Mouse (Mus musculus) ES-CJ7 (cell line): Measurements from ENCODE around the gene Defb25.

ENCODE experiments used
- DNase-seq: peaks from one replicate; pipeline ENCODE4 v3.0.0; 2011; ENCODE audit warnings: low read depth, low spot score

The Defb25 gene

DNA sequence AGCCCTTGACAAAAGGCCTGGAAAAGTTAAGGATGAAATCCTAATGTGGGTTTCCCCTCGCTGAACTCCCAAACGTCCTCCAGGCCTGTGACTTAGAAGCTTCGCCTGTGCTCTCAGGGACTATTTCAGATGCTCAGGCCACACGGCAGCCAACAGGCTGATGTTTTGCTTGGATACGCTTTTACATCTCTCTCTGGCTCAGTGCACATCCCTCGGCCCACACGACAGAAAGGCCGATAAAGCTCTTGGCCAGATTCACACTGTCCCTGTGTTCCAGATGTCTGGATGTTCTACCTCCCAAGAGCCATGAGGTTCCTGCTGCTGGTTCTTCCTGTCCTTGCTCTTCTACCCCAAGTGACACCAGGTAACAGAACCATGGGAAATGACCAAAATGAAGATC is 49.4 kb downstream of the Defb25 start:
- DNase-seq, result no peak
